Mouse (Mus musculus): ENCODE measurements around the gene Trpc7.

Gene Trpc7

GRCm38 (mm10) chr13:56895893-56896292 lies at the start of gene Trpc7:
TSS of gene Trpc7 (minus strand) at chr13:56895993.
- DNase-seq = no peak

DNA sequence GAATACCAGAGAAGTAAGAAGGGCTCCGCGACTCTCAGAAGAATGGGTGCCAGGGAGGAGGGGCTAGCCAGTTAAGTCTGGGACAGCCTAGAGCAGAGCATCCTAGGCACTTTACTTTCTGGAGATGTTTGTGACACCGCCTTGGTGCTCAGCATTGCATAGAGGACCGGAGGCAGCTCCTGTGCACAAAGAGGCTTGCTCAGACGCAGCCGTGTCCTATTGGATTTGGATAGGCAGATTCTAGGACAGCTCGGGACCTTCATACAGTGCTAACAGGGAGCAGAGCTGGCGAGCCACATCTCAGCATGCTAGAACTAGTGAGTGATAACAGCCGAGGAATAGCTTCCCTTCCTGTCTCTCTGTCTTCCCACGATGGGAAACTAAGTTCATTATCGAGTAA lies 43.5 kb upstream of the Trpc7 start:
- no peak for DNase-seq

- DNase-seq = no peak
These were observed 38.2 kb upstream of the Trpc7 start for GRCm38 (mm10) chr13:56933832-56934510.

GRCm38 (mm10) chr13:56930421-56930820 lies 34.6 kb upstream of the Trpc7 start:
- no peak for DNase-seq

DNA sequence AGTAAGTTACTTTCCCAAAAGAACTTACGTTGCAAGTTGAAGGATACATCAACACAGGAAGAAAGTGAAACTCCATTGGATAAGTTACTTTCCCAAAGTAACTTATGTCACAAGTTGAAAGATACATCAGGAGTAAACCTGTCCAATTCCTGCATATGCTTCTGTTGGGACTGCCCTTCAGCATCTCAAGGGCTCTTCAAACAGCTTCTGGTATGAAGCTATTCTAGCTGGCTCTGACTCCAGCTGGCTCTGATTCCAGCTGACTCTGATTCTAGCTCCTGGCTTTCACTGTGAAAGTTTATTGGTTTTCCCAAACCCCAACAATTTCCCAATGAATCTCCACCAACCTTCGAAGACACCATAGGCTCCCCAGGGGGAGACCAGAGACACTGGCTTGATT lies 27.2 kb upstream of the Trpc7 start:
- DNase-seq = peak in 1 of 2 experiments; percentile 34

DNA sequence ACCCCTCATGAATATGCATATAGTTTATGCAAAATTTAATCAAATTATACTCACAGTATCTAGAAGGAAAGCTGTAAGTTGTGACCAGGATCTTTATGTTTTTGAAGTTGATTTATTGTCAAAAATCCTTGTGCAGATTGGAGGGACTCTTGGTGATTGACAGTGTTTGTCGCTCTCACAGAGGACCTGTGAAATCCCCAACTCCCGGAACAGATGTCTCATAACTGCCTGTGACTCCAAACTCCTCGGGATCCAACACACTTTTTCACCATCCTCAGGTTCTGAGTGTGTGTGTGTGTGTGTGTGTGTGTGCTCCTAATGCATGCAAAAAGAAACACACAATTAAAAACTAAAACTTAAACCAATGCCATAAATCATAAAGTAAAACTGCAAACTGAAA lies 25.5 kb upstream of the Trpc7 start:
- no peak for DNase-seq

DNA sequence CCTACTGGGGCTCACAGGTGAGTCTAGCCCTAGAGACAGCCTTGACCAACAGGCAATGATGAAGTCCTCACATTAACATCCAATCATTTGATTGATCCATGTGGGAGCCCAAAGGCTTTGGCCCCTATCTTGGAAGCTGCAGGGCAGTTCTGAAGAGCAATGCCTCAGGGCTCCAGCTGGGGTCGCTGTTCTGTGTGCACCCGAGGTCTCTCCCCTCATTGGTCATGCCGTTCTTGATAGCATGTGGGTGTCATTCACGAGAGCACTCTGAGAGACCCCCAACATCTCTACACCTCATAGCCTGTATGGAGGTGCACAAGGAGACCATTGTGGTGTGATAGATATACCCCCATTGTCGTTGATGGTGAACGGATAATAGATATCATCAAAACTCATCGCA lies 18.9 kb upstream of the Trpc7 start:
- no peak for DNase-seq

DNA sequence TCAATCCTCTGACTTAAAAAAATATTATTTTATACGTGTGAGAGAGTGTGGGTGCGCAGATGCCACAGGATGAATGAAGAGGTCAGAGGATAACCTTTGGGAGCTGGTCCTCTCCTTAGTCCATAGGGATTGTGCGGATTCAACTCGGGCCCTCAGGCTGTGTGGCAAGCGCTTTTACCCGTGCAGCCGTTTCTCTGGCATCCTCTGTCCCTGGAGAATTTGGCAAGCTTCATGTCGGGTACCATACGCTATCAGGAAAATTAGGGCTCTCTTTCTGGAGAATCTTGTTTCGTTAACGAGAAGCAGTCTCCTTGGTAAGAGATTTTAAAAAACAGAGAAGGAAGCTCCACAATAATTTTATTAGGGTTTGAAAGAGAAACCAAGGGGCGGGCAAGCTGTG lies 15.3 kb upstream of the Trpc7 start:
- no peak for DNase-seq

DNA sequence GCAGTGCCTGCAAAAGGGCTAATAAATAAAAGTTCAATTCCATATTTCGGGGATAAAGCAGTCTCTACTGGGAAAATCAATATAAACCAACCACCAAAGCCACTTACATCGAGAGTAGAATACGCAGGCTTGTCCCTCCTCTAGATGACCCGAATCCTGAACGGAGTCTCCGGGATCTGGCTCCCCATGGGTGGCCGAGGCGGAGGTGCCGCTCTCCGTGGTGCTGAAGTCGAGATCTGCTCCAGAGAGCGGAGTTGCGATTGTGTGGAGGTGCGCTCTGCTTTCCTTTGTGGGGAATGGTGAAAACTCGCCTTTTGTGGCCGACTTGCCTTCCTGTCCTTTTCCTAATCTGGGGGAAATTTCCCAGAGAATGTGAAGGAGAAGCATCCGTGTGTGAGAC lies 407 bp downstream of the Trpc7 start:
- DNase-seq = peak in 1 of 2 experiments; percentile 7

DNA sequence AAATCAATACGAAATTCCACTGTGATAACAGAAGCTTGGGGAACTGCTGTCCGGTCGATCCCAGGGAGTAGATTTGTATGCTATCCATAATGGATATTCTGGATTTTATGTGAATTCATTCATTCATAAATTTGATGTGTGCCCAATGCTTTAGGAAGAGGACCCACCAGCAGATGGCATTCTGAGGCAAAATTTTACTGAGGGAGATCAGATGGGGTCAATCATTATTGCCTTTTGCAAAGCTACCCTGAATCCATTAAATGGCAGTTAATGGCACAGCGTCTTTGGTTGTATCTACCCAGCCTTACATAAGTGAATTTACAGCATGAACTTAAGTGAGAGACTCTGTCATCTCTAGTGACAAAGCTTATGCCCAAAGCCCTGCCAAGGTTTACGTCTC lies 1.2 kb downstream of the Trpc7 start:
- DNase-seq = no peak

DNA sequence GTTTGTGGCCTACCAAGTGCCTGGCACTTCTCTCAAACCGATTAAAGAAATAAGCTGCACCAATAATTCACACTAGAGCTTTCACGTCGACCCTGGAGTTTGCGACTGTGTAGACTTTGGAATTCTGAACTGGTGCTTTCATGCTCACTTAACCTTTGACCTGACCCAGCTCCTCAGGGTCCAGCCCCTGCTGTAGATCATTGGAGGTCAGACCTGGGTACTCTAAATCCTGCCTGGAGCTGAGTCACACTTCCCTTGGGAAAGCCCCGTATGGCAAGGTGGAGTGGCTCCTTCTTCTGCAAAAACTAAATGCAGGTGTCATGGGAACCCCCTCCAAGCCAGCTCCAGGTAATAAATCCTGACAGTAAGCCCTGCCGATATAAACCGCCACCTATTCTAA lies 5.9 kb downstream of the Trpc7 start:
- DNase-seq = no peak

DNA sequence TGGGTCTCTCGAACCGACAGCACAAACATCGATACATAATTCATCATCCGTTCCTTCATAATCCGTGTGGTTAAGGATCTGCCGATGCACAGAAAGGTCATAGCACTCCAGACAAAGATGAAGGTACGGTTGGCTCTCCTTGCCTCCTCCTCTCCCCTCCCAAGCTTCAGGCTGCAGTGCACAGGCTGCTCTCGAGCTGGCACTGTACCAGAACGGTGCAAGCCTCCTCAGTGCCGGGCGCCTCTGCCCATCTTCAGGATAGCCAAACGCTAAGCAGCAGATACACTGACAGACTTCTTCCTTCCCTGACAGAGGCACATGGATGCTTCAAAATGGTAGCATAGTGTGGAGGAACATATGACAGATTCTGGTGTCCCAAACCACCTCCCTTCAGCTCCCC lies 12.9 kb downstream of the Trpc7 start:
- DNase-seq = no peak

- no peak for DNase-seq
These were observed 31.2 kb downstream of the Trpc7 start for GRCm38 (mm10) chr13:56864567-56864966.

GRCm38 (mm10) chr13:56862011-56862410 lies 33.8 kb downstream of the Trpc7 start:
- no peak for DNase-seq

DNA sequence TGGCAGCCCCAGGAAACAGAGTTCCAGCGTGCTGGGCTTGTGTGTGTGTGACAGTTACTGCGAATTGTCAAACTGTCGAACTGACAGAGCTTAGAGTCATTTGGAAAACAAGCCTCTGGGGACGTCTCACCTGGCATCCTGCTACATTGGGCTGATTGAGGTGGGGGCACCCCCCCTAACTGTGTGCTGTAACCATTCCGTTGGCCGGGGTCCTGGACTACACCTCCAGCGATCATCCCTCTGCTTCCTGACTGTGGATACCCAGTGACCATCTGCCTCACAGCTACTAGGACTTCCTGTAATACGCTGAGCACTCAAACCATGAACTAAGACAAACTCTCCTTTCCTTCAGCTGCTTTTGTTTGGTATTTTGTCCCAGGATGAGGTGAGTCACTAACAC lies 41.3 kb downstream of the Trpc7 start:
- no peak for DNase-seq

DNA sequence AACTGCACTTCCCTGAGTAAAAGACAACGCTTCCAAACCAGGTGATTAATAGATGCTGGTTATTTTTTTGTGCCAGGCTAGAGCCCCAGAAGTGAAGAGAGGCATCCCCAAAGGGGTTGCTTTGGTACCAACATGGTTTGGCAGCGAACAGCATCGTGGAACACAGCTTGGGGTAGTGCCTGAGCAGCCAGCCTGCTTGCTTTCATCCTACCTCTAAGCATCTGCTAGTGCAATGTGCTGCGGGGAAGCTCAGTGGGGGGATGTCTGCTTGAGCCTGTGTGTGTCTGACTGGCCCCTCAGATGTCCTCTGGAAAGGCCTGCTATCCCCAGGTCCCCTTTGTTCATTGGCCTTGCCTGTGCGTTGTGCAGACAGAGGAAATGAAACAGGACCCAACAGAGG lies 42.4 kb downstream of the Trpc7 start:
- no peak for DNase-seq

GRCm38 (mm10) chr13:56845866-56846265 lies 49.9 kb downstream of the Trpc7 start:
- no peak for DNase-seq

DNA sequence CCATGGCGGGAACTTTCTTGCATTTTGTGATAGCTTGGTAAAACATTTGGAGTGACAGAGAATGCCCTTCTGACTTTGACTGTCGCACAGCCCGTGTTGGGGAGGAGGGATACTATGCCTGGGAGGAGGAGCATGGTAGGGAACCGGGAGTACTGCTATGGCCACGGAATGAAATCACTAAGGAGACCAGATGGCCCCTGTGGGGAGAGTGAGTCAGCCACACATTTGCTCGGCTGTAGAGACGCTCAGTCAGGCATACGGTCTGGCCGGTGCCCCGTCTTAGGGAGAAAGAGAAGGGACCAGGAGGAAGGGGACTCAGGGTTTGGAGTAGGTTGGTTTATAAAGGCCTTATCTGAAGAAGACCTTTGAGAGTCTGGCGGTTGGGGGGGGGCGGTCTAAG lies 80.3 kb downstream of the Trpc7 start:
- no peak for DNase-seq

DNA sequence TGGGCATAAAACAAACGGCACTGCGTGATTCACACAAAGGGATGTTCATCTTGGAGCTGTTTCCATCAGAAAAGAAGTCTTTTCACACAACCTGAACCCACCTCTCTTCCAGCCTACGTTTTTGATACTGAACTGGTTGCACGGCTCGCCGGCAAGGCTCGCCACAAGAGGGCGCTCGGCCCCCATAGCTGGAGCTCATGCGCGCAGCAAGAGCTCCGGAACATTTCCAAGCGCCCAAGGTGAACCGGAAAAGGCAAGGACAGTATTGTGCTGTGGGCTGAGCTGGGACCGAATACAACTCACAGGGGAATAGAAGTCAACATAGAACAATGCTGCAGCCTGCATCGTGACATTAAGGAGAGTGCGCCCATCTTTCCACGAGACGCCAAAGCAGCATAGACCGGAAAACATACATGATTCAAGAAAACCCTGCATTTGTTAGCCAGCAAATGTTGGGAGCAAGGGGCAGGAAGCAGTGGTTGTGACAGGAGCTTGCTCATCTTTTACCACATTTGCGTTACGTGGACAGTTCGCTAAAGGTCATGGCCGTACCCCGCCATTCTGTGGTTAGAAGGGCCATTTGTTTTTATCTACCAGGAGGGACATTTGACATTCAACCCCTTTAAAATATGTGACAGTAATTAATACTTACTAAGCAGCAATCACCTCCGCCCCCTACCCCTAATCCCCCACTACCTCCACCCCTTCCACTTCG lies 88.9 kb downstream of the Trpc7 start:
- peak; percentile 55 to 73 for DNase-seq

GRCm38 (mm10) chr13:56805131-56805530 lies 90.7 kb downstream of the Trpc7 start:
- no peak for DNase-seq

DNA sequence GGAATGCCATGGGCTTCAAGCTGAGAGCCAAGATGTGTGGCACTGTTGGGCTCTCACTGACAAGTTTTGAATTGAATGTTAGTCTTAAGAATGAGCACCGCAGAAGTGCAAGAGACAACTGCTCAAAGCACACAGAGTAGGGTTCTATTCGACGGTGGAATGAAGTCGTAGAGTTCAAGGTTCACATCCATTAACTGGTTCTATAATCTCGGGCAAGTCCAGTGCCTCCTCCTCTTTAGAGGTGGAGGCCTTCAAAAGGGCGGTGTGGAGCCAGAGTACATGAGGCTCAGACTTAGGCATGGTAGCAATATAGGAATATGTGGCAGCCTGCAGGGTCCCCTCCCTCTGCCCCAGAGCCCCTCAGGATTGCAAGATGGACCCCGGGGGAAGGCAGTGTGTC lies 98.3 kb downstream of the Trpc7 start:
- no peak for DNase-seq

- DNase-seq = no peak
These were observed 100.3 kb downstream of the Trpc7 start for GRCm38 (mm10) chr13:56795501-56795900.

- DNase-seq = no peak
These were observed 101.4 kb downstream of the Trpc7 start for GRCm38 (mm10) chr13:56794441-56794840.

DNA sequence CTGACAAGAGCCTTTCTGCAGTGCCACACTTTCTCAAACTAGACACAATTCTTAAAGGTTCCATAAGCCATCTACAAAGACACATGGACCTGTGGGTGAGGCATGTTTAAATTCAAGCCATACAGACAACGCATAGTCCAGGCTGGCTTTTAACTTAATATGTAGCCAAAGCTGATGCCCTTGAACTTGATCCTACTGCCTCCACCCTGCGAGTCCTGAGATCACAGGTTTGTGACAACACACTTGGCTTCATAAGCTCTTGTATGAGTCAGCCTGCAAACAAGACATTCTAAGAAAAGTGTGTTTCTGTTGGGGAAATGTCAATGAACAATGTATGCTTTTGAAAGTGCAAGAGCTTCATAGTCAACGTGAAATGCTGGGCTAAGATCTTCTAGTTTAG lies 102.9 kb downstream of the Trpc7 start:
- no peak for DNase-seq

DNA sequence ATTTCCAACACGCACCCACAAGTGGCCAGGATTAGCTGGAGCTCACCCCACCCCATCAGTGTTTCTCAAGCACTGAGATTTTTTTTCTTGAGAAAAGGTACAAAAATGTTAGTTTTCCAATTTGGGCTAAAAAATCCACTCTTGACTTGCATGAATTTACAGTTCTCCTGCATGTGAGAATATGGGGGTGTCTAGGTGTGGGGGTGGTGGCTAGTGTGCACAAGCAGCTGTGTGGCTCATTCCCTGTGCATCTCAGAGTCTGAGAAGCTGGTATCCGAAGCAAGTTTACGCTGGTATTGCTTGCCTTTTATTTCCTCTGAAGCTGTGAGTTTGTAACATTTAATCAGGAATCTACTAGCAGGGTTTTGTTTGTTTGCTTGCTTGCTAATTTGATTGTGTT lies 105.1 kb downstream of the Trpc7 start:
- DNase-seq = no peak
